Mouse (Mus musculus) liver, embryonic 18 days (tissue): ENCODE results near the gene Nfam1. TPM values are rescaled to one million over a fixed set of nuclear protein-coding genes. Genes with fewer than 3 reads are reported as not detected.

Experiments used
- polyA plus RNA-seq: library from polyadenylated mRNA; depleted of rRNA; stranded (reverse); fragments of >200 nt; gene quantifications from 2 replicates; pipeline ENCODE4 v1.2.3, GENCODE M21; 2012; rRNA removed

Nfam1 gene
- 7.5 and 8.4 TPM in 2 replicates for polyA plus RNA-seq

DNA sequence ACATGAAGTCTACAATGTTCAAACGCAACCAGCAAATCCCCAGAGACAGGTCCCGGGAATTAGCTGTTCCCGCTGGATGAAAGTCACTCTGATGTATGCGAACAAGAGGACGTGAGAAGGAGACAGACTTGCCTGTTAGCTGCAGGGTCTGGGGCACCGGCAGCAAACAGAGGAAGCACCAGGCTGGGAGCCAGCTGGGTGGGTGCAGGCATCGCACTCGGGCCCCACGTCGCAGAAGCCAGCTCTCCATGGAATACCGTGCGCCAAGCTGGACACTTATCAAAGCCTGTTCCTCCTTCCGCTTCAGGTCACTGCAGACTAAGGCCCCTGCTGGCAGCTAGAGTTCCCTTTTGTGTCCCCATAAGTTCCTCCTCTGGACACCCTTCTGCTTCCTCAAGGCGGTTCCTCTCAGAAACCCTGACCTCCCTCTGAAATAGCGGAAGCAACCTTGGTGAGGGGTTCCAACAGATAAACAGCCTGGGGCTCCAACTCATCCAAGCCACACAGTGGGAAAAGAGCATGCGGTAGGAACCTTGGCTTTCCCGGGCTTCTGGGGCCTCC, at the start of gene Nfam1:
Gene Nfam1, minus strand, starts transcription at position 326 of the 561 bp plus-strand sequence.

DNA sequence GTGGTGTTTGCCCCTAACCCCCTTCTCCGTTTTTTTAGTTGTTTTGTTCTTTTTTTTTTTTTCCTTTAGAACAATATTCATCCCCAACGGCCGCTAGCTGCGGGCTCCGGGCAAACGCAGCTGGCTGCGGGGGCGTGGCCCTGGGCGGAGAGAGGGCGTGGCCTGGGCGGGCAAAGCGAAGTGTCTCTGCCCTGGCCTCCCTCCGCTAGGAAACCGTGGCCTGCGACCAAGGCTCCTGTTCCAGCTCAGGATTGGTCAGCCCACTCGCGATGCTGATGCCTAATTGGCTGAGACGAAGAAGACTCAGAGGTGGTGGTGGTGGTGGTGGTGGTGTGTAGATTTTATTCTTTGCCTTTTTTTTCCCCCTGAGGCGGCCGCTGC, 45.4 kb downstream of the Nfam1 start, which contains the start of gene Tcf20:
Gene Tcf20, minus strand, starts transcription at position 141 of the 381 bp plus-strand sequence.

Other genes with a start within 250 kb of the Nfam1 start
- gene Cyp2d26, start 239.0 kb downstream of the Nfam1 start, polyA plus RNA-seq: 915 and 932 TPM in 2 replicates
- gene Tcf20, start 45.4 kb downstream of the Nfam1 start, polyA plus RNA-seq: 4.6 and 5.0 TPM in 2 replicates
- gene Serhl, start 56.2 kb upstream of the Nfam1 start, polyA plus RNA-seq: 16.4 and 19.3 TPM in 2 replicates
- 18.9 and 19.0 TPM in 2 replicates for gene Rrp7a, start 89.5 kb upstream of the Nfam1 start, polyA plus RNA-seq
- gene Poldip3, start 116.1 kb upstream of the Nfam1 start, polyA plus RNA-seq: 22.0 and 22.3 TPM in 2 replicates
- gene Cyb5r3, start 139.3 kb upstream of the Nfam1 start, polyA plus RNA-seq: 82.4 and 87.8 TPM in 2 replicates
- 0.10 TPM in 2 replicates for gene A4galt, start 218.5 kb upstream of the Nfam1 start, polyA plus RNA-seq